Mouse (Mus musculus): ENCODE measurements around the gene Sh3kbp1. TPM values are rescaled to one million over a fixed set of nuclear protein-coding genes. Genes with fewer than 3 reads are reported as not detected.

The Sh3kbp1 gene
- total RNA-seq, 2 experiments from 2014 or later, result 23.7 to 36.2 TPM

GRCm38 (mm10) chrX:159835239-159835638, 208.2 kb downstream of the Sh3kbp1 start:
- DNase-seq, result no peak

- no peak for DNase-seq
These were observed 210.3 kb downstream of the Sh3kbp1 start for GRCm38 (mm10) chrX:159837379-159837778.

- DNase-seq, result no peak
These were observed 212.7 kb downstream of the Sh3kbp1 start for GRCm38 (mm10) chrX:159839786-159840185.

- no peak for DNase-seq
These were observed 213.2 kb downstream of the Sh3kbp1 start for GRCm38 (mm10) chrX:159840225-159840624.

GRCm38 (mm10) chrX:159850722-159851121, 223.7 kb downstream of the Sh3kbp1 start:
- DNase-seq, result no peak

- DNase-seq, result no peak
These were observed 229.8 kb downstream of the Sh3kbp1 start for GRCm38 (mm10) chrX:159856866-159857265.

GRCm38 (mm10) chrX:159858126-159858525, 231.1 kb downstream of the Sh3kbp1 start:
- no peak for DNase-seq

- DNase-seq, result no peak
These were observed 233.9 kb downstream of the Sh3kbp1 start for GRCm38 (mm10) chrX:159860841-159861530.

DNA sequence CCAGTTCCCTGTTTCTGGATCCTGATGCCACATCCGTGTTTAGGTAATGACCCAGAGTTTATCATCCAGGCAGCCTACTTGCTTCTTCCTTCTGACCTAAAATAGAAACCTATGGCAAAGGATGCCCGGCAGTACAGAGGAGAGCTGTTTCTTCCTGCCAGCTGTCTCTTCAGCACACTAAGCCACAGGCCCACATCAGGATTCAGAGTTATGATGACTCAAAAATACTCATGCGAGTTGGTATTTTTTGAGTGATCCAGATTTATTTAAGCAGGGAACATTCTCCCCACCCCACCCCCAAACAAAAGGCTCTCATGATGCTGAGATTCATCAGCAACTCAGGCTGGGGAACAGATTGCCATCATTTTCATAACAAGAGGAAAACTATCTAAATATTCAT, 240.6 kb downstream of the Sh3kbp1 start:
- no peak for DNase-seq

DNA sequence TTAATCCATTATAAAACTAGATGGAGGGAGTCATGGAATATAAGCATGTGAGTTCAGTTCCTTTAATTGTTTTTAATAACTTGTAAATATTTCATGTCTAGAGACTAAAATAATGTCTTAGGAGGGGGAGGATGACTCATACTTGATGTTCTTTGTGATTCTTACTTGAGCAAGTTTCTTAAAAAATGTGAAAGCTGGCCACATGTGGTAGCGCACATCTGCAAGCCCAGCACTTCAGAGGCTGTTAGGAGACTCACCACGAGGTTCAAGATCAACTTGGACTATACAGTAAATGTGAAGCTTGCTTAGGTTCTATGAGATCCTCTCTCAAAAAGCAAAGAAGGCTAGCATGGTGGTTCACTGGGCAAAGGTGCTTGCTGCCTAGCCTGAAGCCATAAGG, 245.4 kb downstream of the Sh3kbp1 start:
- DNase-seq, result no peak

DNA sequence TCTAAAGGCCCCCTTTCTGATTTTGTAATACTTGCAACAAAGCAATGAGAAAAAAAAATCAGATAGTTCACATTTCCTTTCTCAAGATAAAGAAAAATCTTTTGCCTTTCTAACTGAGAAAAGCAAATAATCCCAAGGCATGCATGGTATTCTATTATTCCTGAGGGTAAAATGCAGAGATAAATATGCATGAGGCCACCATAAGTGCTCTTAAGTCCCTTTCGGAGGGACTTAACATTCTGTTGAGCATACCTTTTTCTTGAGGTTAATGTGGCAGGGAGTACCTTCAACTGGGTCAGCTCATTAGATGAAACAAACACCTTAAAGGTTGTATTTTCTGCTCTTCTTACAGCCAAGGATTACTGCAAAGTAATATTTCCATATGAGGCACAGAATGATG, 250.7 kb downstream of the Sh3kbp1 start:
- DNase-seq, result no peak

- no peak for DNase-seq
These were observed 252.4 kb downstream of the Sh3kbp1 start for GRCm38 (mm10) chrX:159879455-159879854.

DNA sequence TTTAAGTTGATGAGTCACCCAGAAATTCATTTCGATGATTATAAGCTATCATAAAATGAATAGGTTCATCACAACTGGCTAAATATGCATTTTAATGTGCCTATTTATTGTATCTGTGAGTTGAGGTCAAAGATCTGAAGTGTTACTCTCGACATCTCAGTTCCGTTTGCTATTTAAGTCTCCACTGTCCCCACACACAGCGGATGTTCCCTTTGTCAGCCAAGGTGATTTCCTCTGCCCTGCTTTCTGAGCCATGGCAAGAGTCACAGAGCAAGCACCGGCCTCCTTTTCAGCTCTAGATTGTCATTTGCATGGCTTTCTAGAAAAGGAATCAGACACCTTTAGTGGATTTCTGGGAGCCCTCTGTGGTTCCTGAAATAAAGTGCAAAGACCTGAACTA, 254.5 kb downstream of the Sh3kbp1 start:
- no peak for DNase-seq

DNA sequence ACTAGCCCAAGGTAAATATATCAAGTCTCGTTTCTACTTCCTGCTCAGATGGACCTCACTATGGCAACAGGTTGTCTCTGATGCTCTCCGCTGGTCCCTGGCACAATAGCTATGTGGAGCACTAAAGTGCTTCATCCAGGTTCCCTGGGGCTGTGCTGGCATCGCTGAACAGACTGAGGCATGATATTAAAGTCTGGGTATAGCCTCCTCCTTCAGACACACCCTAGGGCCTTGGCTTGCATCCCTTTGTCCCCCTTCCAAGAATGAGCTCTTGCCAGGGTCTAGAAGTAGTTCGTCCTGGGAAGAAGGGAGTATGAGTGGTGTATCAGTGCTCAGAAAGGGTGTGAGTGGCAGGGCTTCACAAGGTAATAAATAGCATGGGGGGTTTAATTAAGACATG, 269.5 kb downstream of the Sh3kbp1 start:
- no peak for DNase-seq

DNA sequence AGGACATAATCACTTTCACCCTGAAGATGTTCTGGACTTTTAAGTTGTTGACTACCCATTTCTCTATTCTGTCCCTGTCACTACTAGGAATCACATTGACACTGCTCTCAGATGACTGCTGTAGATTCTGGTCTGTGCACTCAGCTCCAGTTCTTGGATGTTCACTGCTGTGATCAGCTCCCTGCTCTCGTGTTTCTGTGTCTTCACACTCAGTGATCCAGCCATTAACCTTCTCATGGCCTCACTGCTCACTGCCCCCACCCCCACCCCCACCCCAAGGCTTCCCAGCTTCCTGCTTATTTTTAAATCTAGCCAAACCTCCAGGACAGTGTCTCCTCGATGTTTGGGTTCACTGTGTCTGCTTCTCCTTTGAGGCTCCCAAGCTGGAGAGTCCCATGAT, 271.0 kb downstream of the Sh3kbp1 start:
- DNase-seq, result no peak

- no peak for DNase-seq
These were observed 272.0 kb downstream of the Sh3kbp1 start for GRCm38 (mm10) chrX:159899121-159899520.

DNA sequence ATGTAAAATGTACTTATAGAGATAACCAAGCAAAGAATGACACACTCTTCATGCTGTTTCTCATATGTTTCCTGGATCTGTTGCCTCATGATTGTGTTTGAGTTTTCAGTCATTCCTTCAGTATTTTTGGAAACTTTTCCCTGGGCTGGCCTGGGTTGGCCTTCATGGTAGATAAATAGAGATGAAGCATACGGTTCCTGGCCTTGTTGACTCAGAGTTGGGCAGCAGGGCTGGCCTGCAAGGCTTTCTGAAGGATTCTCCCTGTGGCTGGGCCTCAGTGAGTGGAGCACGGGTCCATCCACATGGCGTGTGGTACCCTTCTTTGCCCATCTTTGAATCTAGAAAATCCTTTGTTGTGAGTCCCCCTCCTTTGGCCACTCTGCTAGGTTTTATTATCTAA, 276.3 kb downstream of the Sh3kbp1 start:
- DNase-seq, result no peak

- DNase-seq, result no peak
These were observed 280.6 kb downstream of the Sh3kbp1 start for GRCm38 (mm10) chrX:159907703-159908102.

DNA sequence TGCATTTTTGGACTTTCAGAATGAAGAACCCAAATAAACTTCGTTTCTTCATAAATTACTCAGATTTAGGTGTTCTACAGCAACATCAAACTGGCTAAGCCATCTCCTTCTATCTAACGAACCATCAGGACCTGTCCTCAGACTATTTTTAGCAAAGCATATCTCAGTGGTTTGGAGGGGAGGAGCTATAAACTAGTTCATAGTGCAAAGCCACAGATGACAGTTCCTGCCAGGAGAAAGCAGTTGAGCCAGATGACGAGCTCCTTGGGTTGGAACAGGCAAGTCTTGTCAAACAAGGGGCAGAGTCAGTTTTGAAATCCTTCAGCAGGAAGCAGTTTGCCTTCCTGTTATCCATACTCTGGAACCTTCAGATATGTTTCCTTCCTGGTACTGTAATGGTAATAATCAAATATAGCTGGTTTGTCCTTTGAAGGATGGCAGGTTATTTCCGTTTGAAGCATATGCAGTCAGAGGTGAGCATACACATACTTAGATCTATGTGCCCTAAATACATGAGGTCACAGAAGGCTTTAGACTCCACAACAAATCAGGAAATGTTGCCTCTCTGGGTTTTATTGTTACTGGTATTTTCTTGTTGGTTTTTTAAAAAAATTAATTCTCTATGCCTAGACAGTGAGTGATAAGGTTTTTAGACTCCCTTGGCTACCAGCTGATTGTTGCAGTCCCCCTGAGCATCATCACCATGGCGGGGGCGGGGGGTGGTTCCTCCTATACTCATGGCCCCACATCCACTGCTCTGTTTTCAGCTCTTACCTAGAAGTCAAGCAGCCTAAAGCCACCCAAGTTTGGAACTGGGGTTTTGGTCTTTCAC, 282.6 kb downstream of the Sh3kbp1 start:
- no peak for DNase-seq

DNA sequence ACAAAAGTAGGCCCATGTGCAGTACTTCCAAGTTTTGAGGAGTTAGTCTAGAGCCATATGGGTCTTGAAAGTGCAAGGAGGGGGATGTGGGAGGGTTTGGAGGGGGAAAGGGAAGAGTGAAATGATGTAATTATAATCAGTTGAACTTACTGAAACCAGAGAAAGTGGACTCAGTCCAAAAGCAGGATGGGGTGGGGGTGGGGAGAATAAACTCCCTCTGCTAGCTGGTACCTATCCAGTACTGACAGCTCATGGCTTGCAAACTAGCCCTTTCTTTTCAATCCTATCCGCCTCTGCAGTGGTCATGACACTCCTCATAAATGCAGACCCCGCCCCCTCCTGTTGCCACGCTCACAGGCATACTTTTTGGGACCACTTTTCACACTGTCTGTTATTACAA, 283.5 kb downstream of the Sh3kbp1 start:
- DNase-seq, result no peak

- no peak for DNase-seq
These were observed 284.5 kb downstream of the Sh3kbp1 start for GRCm38 (mm10) chrX:159911613-159912012.

DNA sequence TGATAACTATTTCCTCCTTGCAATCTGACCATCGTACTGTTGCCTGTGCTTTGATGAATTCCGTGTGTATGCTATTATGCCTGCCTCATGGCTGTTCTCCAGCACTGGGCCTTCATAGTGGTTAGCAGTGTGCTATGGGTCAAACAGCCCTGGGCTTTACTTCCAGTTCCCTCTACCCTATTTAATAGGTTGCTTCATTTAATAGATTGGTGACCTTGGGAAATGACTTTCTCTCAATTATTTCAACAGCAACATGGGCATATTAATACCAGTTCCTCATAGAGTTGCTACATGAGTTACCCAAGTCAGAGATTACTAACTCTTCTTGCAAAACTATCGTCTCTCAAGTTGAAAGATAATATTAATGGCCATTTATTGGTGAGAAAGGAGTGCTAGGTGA, 285.0 kb downstream of the Sh3kbp1 start:
- no peak for DNase-seq

DNA sequence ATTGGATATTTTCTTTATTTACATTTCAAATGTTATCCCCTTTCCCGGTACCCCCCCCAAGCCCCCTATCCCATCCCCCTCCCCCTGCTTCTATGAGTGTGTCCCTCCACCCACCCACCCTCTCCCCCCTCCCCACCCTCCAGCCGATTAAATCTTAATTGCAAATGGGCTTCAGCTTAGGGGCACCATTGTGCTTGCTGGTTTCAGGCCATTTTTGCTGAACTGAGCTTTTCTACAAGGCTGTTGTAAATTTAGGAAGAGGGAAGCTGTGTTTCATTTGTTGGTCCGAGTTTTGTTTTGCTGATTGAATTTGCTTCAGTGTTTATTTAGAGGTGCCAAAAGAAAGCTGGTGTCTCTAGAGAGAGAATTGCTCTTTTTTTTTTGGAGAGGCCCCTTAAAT, 286.4 kb downstream of the Sh3kbp1 start:
- DNase-seq, result no peak

DNA sequence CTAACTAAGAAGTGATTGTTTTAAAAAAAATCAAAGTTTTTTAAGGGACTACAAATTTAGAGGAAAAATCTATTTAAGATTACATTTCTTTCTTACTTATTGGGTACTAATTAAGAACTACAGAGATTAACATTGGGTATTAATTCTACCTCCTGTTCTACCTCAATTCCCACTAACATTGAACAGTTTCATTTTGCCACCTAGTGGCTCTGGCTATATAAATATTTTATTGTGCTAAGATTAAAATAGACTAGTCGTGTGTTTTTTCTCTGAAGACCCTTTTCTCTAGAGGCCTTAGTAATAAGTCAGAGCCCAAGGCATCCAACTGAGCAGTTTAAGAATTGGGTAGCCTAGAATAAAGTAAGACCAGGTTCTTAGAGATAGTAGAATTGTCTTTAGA, 288.1 kb downstream of the Sh3kbp1 start:
- no peak for DNase-seq

Data from gastrocnemius, postnatal 25 days (tissue).